Mouse (Mus musculus) neural tube, postnatal 0 days (tissue): ENCODE data around the gene Asb10. TPM values are rescaled to one million over a fixed set of nuclear protein-coding genes. Genes with fewer than 3 reads are reported as not detected.

Experiments
- polyA plus RNA-seq: library from polyadenylated mRNA; unstranded; fragments of >200 nt; fragmentation: Nextera tagmentation; extraction: Ambion mirVana; gene quantifications from 2 replicates; pipeline ENCODE4 v1.2.1, GENCODE M21; 2015

Gene Asb10
- polyA plus RNA-seq, result 0.13 and 0.36 TPM in 2 replicates

GRCm38 (mm10) chr5:24540387-24541143 is at the start of gene Asb10:
Gene Asb10, minus strand, starts transcription at chr5:24540978.

GRCm38 (mm10) chr5:24586547-24587199 is 45.9 kb upstream of the Asb10 start, which contains the start of gene Chpf2:
Gene Chpf2, plus strand, starts transcription at chr5:24586741.

DNA sequence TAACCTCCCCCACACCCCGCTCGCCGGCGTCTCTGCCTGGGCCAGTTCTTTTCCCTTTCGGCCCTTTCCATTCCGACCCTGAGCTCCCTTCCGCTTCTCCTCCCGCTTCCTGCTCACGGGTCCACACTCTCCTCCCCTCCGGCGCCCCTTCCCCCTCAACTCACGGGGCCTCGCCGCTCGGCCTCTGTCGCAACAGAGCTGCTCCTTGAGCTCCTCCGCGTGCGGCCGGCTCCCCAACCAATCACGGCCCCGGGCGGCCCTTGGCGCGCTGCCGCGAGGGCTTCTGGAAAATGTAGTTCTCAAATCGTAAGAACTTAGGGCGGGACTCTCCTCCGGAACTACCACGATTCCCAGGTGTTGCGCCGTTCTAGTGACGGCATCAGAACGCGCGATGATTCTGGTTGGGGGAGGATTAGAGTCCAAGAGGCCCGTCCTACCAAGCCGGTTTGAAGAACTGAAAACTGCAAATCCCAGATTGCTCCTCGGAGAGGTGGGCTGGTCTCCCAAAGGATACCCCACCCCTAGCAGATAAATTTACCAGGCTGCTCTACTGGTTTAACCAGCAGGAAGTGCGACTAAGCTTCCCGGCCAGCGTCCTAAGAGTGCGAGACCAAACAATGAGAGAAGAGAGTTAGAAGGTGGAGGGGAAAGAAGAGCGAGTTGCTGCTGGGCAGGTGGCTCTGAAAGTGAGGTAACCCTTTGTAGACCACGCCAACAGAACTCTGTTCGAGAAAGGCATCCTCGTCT is 36.6 kb upstream of the Asb10 start, which contains the start of gene Abcf2:
Abcf2 (minus strand) TSS at position 285 of the 747 bp plus-strand sequence.

DNA sequence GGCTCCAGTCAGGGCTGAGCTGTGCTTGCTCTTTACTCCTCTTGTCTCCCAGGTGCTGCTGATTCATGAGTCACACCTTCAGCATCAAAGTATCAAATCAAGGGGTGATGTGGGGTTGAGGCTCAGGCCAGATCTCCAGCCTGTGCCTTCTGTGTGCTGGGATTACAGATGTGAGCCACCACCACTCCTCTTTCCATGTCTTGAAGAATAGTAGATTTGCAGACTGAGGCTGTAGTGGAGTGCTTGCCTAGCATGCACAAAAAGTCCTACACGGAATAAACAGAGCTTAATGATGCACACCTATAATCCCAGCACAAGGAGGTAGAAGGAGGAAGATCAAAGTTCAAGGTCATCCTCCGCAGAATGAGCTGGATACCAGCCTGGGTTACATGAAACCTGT is 15.9 kb upstream of the Asb10 start, which contains the start of gene 4931409K22Rik:
4931409K22Rik (minus strand) TSS at position 101 of the 400 bp plus-strand sequence.

GRCm38 (mm10) chr5:24526889-24527230 is 13.9 kb downstream of the Asb10 start, which contains the start of gene Gbx1:
Gene Gbx1, minus strand, starts transcription at chr5:24527202.

Other genes with a start within 250 kb of the Asb10 start
- gene Kcnh2, start 189.4 kb downstream of the Asb10 start, polyA plus RNA-seq, result 17.4 TPM in 2 replicates
- gene Nos3, start 176.2 kb downstream of the Asb10 start, polyA plus RNA-seq, result 7.6 and 9.1 TPM in 2 replicates
- 7.9 and 8.3 TPM in 2 replicates for gene Atg9b, start 148.8 kb downstream of the Asb10 start, polyA plus RNA-seq
- gene Abcb8, start 147.3 kb downstream of the Asb10 start, polyA plus RNA-seq, result 42.9 and 49.7 TPM in 2 replicates
- 0.39 and 1.7 TPM in 2 replicates for gene Asic3, start 127.6 kb downstream of the Asb10 start, polyA plus RNA-seq
- 168 and 174 TPM in 2 replicates for gene Cdk5, start 117.4 kb downstream of the Asb10 start, polyA plus RNA-seq
- gene Slc4a2, start 117.1 kb downstream of the Asb10 start, polyA plus RNA-seq, result 13.8 and 15.3 TPM in 2 replicates
- gene Fastk, start 95.7 kb downstream of the Asb10 start, polyA plus RNA-seq, result 94.2 and 114 TPM in 2 replicates
- 50.6 and 57.4 TPM in 2 replicates for gene Tmub1, start 93.1 kb downstream of the Asb10 start, polyA plus RNA-seq
- gene Agap3, start 88.8 kb downstream of the Asb10 start, polyA plus RNA-seq, result 156 and 161 TPM in 2 replicates
- 10.1 and 10.9 TPM in 2 replicates for gene Gbx1, start 13.8 kb downstream of the Asb10 start, polyA plus RNA-seq
- 0.08 and 0.13 TPM in 2 replicates for gene 4931409K22Rik, start 15.8 kb upstream of the Asb10 start, polyA plus RNA-seq
- gene Abcf2, start 36.5 kb upstream of the Asb10 start, polyA plus RNA-seq, result 62.4 and 65.5 TPM in 2 replicates
- 22.6 and 26.3 TPM in 2 replicates for gene Chpf2, start 45.8 kb upstream of the Asb10 start, polyA plus RNA-seq
- gene Smarcd3, start 83.4 kb upstream of the Asb10 start, polyA plus RNA-seq, result 160 and 164 TPM in 2 replicates
- gene Nub1, start 144.6 kb upstream of the Asb10 start, polyA plus RNA-seq, result 38.0 and 39.7 TPM in 2 replicates
- 3.3 and 5.0 TPM in 2 replicates for gene Wdr86, start 189.7 kb upstream of the Asb10 start, polyA plus RNA-seq
- 3.0 and 4.5 TPM in 2 replicates for gene Crygn, start 217.0 kb upstream of the Asb10 start, polyA plus RNA-seq